Mouse (Mus musculus): ENCODE measurements at regions not wholly inside any gene's neighbourhood (a gene's known extent, or its start where the extent isn't known, plus 50 kb on each side); places are given as distances from the start of the nearest gene placed in this dataset.

- H3K27ac ChIP-seq (ENCODE audit: insufficient read depth, low read depth) = no peak overlapping the region
- no peaks in the 10 kb centered on the region for H3K79me2 ChIP-seq (replicated peaks; ENCODE audit: control insufficient read depth, extremely low read depth, insufficient read depth, poor library complexity, severe bottlenecking)
- H3K27me3 ChIP-seq (replicated peaks) = no peaks in the 10 kb centered on the region
- H3K4me3 ChIP-seq (replicated peaks in 1 of 3; ENCODE audit: low read depth in 2 of 3, low read length in 2 of 3, poor library complexity in 1 of 3) = no peak overlapping the region
- dilution Hi-C loops (cut with MboI; ENCODE audit: extremely low pct_ligation_motif_present, extremely low pct_unique_long_range_greater_than_20kb, low sequenced_read_pairs) = no loop called here
- no peak overlapping the region for H3K9ac ChIP-seq (ENCODE audit: insufficient read depth, low read depth)
- in situ Hi-C loops (cut with MboI; ENCODE audit: low pct_ligation_motif_present, low pct_unique_long_range_greater_than_20kb, low sequenced_read_pairs) = no loop called here
- DNase-seq (ENCODE audit: extremely low read depth) = peak; percentile 23
- H3K4me2 ChIP-seq (ENCODE audit: insufficient read depth, low read depth, poor library complexity, severe bottlenecking) = no peak overlapping the region
- no peak for TF ChIP-seq HCFC1 (IDR thresholded peaks at IDR 0.05; ENCODE audit: low read depth, low read length)
- no peak for TF ChIP-seq ZMIZ1 (IDR thresholded peaks at IDR 0.05; ENCODE audit: low read depth, low read length)
- no peak for TF ChIP-seq ZNF384 (IDR thresholded peaks at IDR 0.05; ENCODE audit: low read depth, low read length)
- no peak for TF ChIP-seq ZKSCAN1 (IDR thresholded peaks at IDR 0.05; ENCODE audit: borderline replicate concordance, low read depth, low read length)
- TF ChIP-seq MEF2A (IDR thresholded peaks at IDR 0.05; ENCODE audit: borderline replicate concordance, low read depth, low read length) = no peak
- TF ChIP-seq MAX (IDR thresholded peaks at IDR 0.05; ENCODE audit: low read length) = peak; percentile 40; the same call in 1 of the 2 replicates
- peaks cover 5 to 21% of the 10 kb centered on the region in 2 experiments; a peak in 2 of 4 replicates for H3K4me1 ChIP-seq (ENCODE audit: control insufficient read depth in 1 of 2, insufficient read depth in 2 of 2)
- no peaks in the 10 kb centered on the region for H3K36me3 ChIP-seq (replicated peaks in 1 of 2; ENCODE audit: control insufficient read depth in 1 of 2, insufficient read depth in 1 of 2, low read length in 1 of 2)
- H3K9me3 ChIP-seq (replicated peaks; ENCODE audit: low read length) = peaks cover 3% of the 10 kb centered on the region
Measured at GRCm38 (mm10) chr9:61257488-61257887, 114.7 kb upstream of the Tle3 start.

GRCm38 (mm10) chr9:61258100-61258499, 114.1 kb upstream of the Tle3 start:
- TF ChIP-seq RAD21 (IDR thresholded peaks at IDR 0.05; ENCODE audit: low read depth, low read length) (no peak), ZNF384 (IDR thresholded peaks at IDR 0.05; ENCODE audit: low read depth, low read length) (no peak)
- H3K4me3 ChIP-seq (replicated peaks in 1 of 3; ENCODE audit: low read depth in 2 of 3, low read length in 2 of 3, poor library complexity in 1 of 3) = no peak overlapping the region
- no peaks in the 10 kb centered on the region for H3K79me2 ChIP-seq (replicated peaks; ENCODE audit: control insufficient read depth, extremely low read depth, insufficient read depth, poor library complexity, severe bottlenecking)
- no peaks in the 10 kb centered on the region for H3K27me3 ChIP-seq (replicated peaks)
- no peak for DNase-seq (ENCODE audit: extremely low read depth)
- H3K4me2 ChIP-seq (ENCODE audit: insufficient read depth, low read depth, poor library complexity, severe bottlenecking) = no peak overlapping the region
- H3K9ac ChIP-seq (ENCODE audit: insufficient read depth, low read depth) = no peak overlapping the region
- in situ Hi-C loops (cut with MboI; ENCODE audit: low pct_ligation_motif_present, low pct_unique_long_range_greater_than_20kb, low sequenced_read_pairs) (no loop called here), dilution Hi-C loops (cut with MboI; ENCODE audit: extremely low pct_ligation_motif_present, extremely low pct_unique_long_range_greater_than_20kb, low sequenced_read_pairs) (no loop called here)
- peaks cover 5 to 19% of the 10 kb centered on the region in 2 experiments; a peak in 2 of 4 replicates for H3K4me1 ChIP-seq (ENCODE audit: control insufficient read depth in 1 of 2, insufficient read depth in 2 of 2)
- no peaks in the 10 kb centered on the region for H3K36me3 ChIP-seq (replicated peaks in 1 of 2; ENCODE audit: control insufficient read depth in 1 of 2, insufficient read depth in 1 of 2, low read length in 1 of 2)
- H3K9me3 ChIP-seq (replicated peaks; ENCODE audit: low read length) = peaks cover 3% of the 10 kb centered on the region
- H3K27ac ChIP-seq (ENCODE audit: insufficient read depth, low read depth) = no peak overlapping the region

DNA sequence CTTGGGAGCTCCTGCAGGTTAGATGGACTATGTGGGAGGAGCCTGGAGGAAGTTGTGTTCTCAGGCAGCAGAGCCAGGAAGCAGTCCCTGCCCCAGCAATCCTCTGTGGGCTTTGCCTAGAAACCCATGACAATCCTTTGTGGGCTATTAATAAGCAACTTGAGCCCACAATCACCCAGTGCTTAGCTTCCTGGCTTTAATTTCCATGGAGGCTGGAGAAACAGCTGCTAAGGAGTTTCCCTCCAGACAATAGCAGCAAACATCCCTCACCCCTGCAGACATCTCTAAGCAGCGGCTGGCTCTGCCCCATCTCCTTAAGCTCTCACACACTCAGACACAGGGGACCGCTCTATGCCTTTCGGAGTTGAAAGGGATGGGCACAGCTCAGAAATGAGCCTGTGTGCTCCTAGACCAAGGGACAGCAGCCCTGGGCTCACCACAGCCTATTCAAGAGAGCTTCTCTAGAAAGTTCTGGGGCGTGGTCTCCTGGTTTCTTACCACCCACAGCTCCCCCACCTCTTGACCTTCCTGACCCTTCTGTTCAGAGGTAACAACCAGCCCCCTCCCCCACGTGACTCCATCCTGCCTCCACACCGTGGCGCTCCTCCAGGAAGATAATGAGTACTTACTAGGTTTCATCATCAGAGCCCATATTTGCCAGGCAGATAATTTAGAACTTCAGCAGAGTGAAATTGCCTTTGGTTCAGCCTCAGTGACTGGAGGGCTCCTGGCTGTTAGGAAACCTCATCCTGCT, 112.6 kb upstream of the Tle3 start:
- Histone ChIP-seq H3K27me3 (replicated peaks) (no peaks in the 10 kb centered on the region), H3K4me1 (ENCODE audit: control insufficient read depth in 1 of 2, insufficient read depth in 2 of 2) (peaks cover 5 to 16% of the 10 kb centered on the region in 2 experiments; a peak in 2 of 4 replicates), H3K4me2 (ENCODE audit: insufficient read depth, low read depth, poor library complexity, severe bottlenecking) (no peak overlapping the region), H3K9me3 (replicated peaks; ENCODE audit: low read length) (no peaks in the 10 kb centered on the region), H3K27ac (ENCODE audit: insufficient read depth, low read depth) (no peak overlapping the region), H3K4me3 (replicated peaks in 1 of 3; ENCODE audit: low read depth in 2 of 3, low read length in 2 of 3, poor library complexity in 1 of 3) (no peak overlapping the region), H3K36me3 (replicated peaks in 1 of 2; ENCODE audit: control insufficient read depth in 1 of 2, insufficient read depth in 1 of 2, low read length in 1 of 2) (no peaks in the 10 kb centered on the region), H3K79me2 (replicated peaks; ENCODE audit: control insufficient read depth, extremely low read depth, insufficient read depth, poor library complexity, severe bottlenecking) (no peaks in the 10 kb centered on the region), H3K9ac (ENCODE audit: insufficient read depth, low read depth) (no peak overlapping the region)
- in situ Hi-C loops (cut with MboI; ENCODE audit: low pct_ligation_motif_present, low pct_unique_long_range_greater_than_20kb, low sequenced_read_pairs) = no loop called here
- dilution Hi-C loops (cut with MboI; ENCODE audit: extremely low pct_ligation_motif_present, extremely low pct_unique_long_range_greater_than_20kb, low sequenced_read_pairs) = no loop called here
- no peak for DNase-seq (ENCODE audit: extremely low read depth)
- TF ChIP-seq CHD2 (IDR thresholded peaks at IDR 0.05; ENCODE audit: low read length) (no peak), MAFK (IDR thresholded peaks at IDR 0.05; ENCODE audit: insufficient replicate concordance, low read length) (no peak), TBP (conservative IDR thresholded peaks at IDR 0.05; ENCODE audit: low read depth, low read length) (no peak), E2F4 (IDR thresholded peaks at IDR 0.05; ENCODE audit: insufficient replicate concordance, low read depth, low read length) (no peak)
